Mouse (Mus musculus) MEL (cell line): ENCODE results near the gene Rnf144b.

Experiments used
- CTCF ChIP-seq, 3 experiments: IDR thresholded peaks in 2 of 3; conservative IDR thresholded peaks in 1 of 3; 2 replicates each; pipeline ENCODE4 v1.5.1; 2011 to 2012; ENCODE audit warnings: low read length in 3 of 3, low read depth in 2 of 3, mild to moderate bottlenecking in 2 of 3, improper control_type of control experiment in 1 of 3, inconsistent platforms in 1 of 3, mixed read lengths in 1 of 3, moderate library complexity in 1 of 3; ENCODE audit not compliant: control insufficient read depth in 1 of 3, insufficient read depth in 1 of 3, poor library complexity in 1 of 3, severe bottlenecking in 1 of 3
- EP300 ChIP-seq, 2 experiments: IDR thresholded peaks; 2 replicates each; pipeline ENCODE4 v1.6.1; 2011; ENCODE audit warnings: improper control_type of control experiment in 2 of 2, low read length in 2 of 2, low read depth in 1 of 2, mild to moderate bottlenecking in 1 of 2
- GABPA ChIP-seq: IDR thresholded peaks from 2 replicates; pipeline ENCODE4 v1.6.1; 2012; ENCODE audit warnings: low read depth, mild to moderate bottlenecking, inconsistent platforms, low read length, improper control_type of control experiment, moderate library complexity
- GATA1 ChIP-seq: IDR thresholded peaks from 2 replicates; pipeline ENCODE4 v1.6.1; 2011; ENCODE audit warnings: low read depth, low read length, improper control_type of control experiment
- MAFK ChIP-seq: IDR thresholded peaks from 2 replicates; pipeline ENCODE4 v1.6.1; 2011; ENCODE audit warnings: low read depth, mild to moderate bottlenecking, low read length, improper control_type of control experiment, borderline replicate concordance
- MEF2A ChIP-seq: IDR thresholded peaks from 2 replicates; pipeline ENCODE4 v1.6.1; 2014; ENCODE audit warnings: low read depth, mild to moderate bottlenecking, inconsistent platforms, low read length, improper control_type of control experiment; ENCODE audit not compliant: poor library complexity, insufficient replicate concordance, severe bottlenecking; ENCODE audit errors: extremely low read depth
- MXI1 ChIP-seq: IDR thresholded peaks from 2 replicates; pipeline ENCODE4 v1.6.1; 2011; ENCODE audit warnings: mild to moderate bottlenecking, low read depth, low read length, improper control_type of control experiment
- TAL1 ChIP-seq: IDR thresholded peaks from 2 replicates; pipeline ENCODE4 v1.6.1; 2012; ENCODE audit warnings: mild to moderate bottlenecking, inconsistent platforms, low read length, moderate library complexity, mixed read lengths
- USF2 ChIP-seq, 2 experiments: IDR thresholded peaks; 2 replicates each; pipeline ENCODE4 v1.6.1; 2011 to 2012; ENCODE audit warnings: improper control_type of control experiment in 2 of 2, low read length in 2 of 2, borderline replicate concordance in 1 of 2, inconsistent platforms in 1 of 2, low read depth in 1 of 2, mild to moderate bottlenecking in 1 of 2; ENCODE audit not compliant: insufficient read depth in 1 of 2

DNA sequence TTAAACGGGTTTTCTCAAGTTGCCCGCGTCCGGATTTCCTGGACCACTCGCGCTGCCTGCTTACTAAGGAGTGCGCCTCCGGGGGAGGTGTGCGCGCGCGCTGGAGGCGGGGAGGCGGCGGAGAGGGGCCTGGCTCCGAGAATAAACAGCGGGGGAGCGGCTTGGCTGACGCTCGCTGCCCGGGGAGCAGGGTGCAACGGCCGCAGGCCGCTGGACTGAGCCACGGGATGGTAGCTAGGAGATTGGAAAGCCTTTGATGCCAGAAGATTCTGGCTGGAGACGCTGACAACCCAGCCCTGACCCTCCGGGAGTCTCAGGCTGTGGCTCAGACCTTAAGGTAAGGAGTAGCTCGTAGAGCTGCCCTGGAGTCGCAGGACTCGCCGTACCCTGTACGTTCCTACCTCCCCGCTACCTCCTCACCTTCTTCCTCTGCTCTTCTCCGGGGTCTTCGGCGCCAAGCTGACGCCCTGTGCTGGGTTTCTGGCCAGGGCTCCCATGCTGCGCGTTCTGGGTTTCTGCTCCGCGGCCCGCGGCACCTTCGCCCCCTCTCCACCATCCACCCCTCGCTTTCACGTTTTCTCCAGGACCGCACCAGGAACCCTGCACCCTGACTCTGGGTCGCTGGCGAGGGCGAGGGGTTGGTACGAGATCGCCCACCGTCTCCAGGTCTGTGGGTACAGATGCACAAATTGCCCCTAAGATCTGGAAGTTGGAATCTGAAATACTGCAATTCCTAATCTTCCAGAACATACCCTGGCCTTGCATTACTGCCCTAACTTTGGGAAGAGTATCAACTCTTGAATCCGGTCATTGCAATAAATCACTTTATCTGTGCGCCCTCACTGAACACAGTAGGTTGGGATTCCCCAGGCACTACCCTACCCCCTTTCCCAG lies at the start of gene Rnf144b:
- TF ChIP-seq CTCF (IDR thresholded peaks at IDR 0.05 in 2 of 3, conservative IDR thresholded peaks at IDR 0.05 in 1 of 3; ENCODE audit: control insufficient read depth in 1 of 3, insufficient read depth in 1 of 3, low read depth in 2 of 3, low read length in 3 of 3, poor library complexity in 1 of 3, severe bottlenecking in 1 of 3) (no peak), MXI1 (no peak), EP300 (IDR thresholded peaks at IDR 0.05; ENCODE audit: low read depth in 1 of 2, low read length in 2 of 2) (no peak), GABPA (no peak), TAL1 (no peak), MEF2A (no peak), GATA1 (no peak), MAFK (no peak), USF2 (IDR thresholded peaks at IDR 0.05; ENCODE audit: borderline replicate concordance in 1 of 2, insufficient read depth in 1 of 2, low read depth in 1 of 2, low read length in 2 of 2) (no peak)
